Mouse (Mus musculus) midbrain, embryonic 15.5 days (tissue): ENCODE measurements around the gene Gm9999. TPM values are rescaled to one million over a fixed set of nuclear protein-coding genes. Genes with fewer than 3 reads are reported as not detected.
"Not testable (repeated sequence)": the region's sequence is repeated elsewhere in the genome, so short reads cannot be mapped to it uniquely, and the experiment has no call there.

Experiments used
- ATAC-seq: fragments of 200-750 bp; cut with Nextera tagmentation; replicated peaks from 2 replicates; pipeline ENCODE4 v1.8.0; 2017; ENCODE audit warnings: moderate TSS enrichment
- H3K27ac ChIP-seq: fragments of 300-500 bp; sonication (generic); 2 replicates; pipeline ENCODE4 v1.5.1; 2015; ENCODE audit warnings: mild to moderate bottlenecking, inconsistent platforms
- H3K27me3 ChIP-seq: fragments of 300-500 bp; sonication (generic); replicated peaks from 2 replicates; pipeline ENCODE4 v1.6.1; 2015; ENCODE audit warnings: inconsistent platforms
- H3K36me3 ChIP-seq: fragments of 300-500 bp; sonication (generic); replicated peaks from 2 replicates; pipeline ENCODE4 v1.6.1; 2015; ENCODE audit warnings: inconsistent platforms
- H3K4me1 ChIP-seq: fragments of 300-500 bp; sonication (generic); 2 replicates; pipeline ENCODE4 v1.6.1; 2015; ENCODE audit warnings: inconsistent platforms
- H3K4me2 ChIP-seq: fragments of 300-500 bp; sonication (generic); 2 replicates; pipeline ENCODE4 v1.6.1; 2015; ENCODE audit warnings: inconsistent platforms, mild to moderate bottlenecking, moderate library complexity
- H3K4me3 ChIP-seq: fragments of 300-500 bp; sonication (generic); 2 replicates; pipeline ENCODE4 v1.5.1; 2015; ENCODE audit warnings: mild to moderate bottlenecking, inconsistent platforms
- H3K9ac ChIP-seq: fragments of 300-500 bp; sonication (generic); 2 replicates; pipeline ENCODE4 v1.6.1; 2015; ENCODE audit warnings: mild to moderate bottlenecking, inconsistent platforms
- H3K9me3 ChIP-seq: fragments of 300-500 bp; sonication (generic); 2 replicates; pipeline ENCODE4 v1.6.1; 2016; ENCODE audit warnings: inconsistent platforms
- WGBS: fragments of 180-500 bp; shearing (Covaris S2); methylation state at CpG from one replicate; pipeline ENCODE4 v1.1.7; 2015; ENCODE audit warnings: mixed read lengths; 5-methylcytosine and 5-hydroxymethylcytosine counted together
- polyA plus RNA-seq: library from polyadenylated mRNA; unstranded; fragments of >200 nt; fragmentation: Nextera tagmentation; extraction: Ambion mirVana; gene quantifications from 2 replicates; pipeline ENCODE4 v1.2.1, GENCODE M21; 2015

The Gm9999 gene
- polyA plus RNA-seq, 1 experiment from 2014 or later = not detected

- H3K9ac ChIP-seq = no peak overlapping the region
- ATAC-seq = no peak
- WGBS = 81% methylated on average over 7 of the region's 7 CpGs
- H3K27ac ChIP-seq = no peak overlapping the region
- H3K27me3 ChIP-seq = no peaks in the 10 kb centered on the region
- peaks cover 7% of the 10 kb centered on the region for H3K4me1 ChIP-seq
- H3K36me3 ChIP-seq = no peaks in the 10 kb centered on the region
- no peak overlapping the region for H3K4me3 ChIP-seq
- no peak overlapping the region for H3K4me2 ChIP-seq
- no peaks in the 10 kb centered on the region for H3K9me3 ChIP-seq
These were observed 33.8 kb downstream of the Gm9999 start for GRCm38 (mm10) chr7:47017146-47017545.

GRCm38 (mm10) chr7:47019641-47020040 lies 36.3 kb downstream of the Gm9999 start:
- H3K9me3 ChIP-seq = no peaks in the 10 kb centered on the region
- H3K9ac ChIP-seq = no peak overlapping the region
- no peak for ATAC-seq
- H3K4me3 ChIP-seq = no peak overlapping the region
- H3K27ac ChIP-seq = no peak overlapping the region
- no peaks in the 10 kb centered on the region for H3K36me3 ChIP-seq
- no peak overlapping the region for H3K4me2 ChIP-seq
- H3K27me3 ChIP-seq = no peaks in the 10 kb centered on the region; the same call in 1 of the 2 replicates
- peaks cover 7% of the 10 kb centered on the region for H3K4me1 ChIP-seq
- 53% methylated on average over 5 of the region's 5 CpGs for WGBS

DNA sequence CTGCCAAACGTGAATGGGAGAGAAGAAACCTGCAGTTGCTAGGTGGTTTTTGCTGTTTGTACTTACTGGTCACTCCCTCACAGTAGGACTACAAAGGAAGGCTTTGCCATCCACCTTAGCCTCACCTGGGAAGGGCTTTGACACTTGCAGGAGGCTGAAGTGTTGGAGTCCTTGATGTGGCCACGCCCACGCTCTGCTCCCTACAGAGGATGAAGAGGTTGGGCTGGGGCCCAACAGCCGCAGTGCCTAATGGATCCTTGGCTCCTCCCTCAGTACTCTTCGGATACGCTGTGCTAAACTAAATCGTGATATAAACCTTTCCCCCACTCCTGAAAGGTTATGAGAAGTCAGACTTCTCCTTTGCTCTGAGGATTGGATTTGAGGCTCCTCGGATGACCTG lies 37.6 kb downstream of the Gm9999 start:
- Histone ChIP-seq H3K27ac (no peak overlapping the region), H3K36me3 (no peaks in the 10 kb centered on the region), H3K9ac (no peak overlapping the region), H3K4me1 (no peaks in the 10 kb centered on the region), H3K27me3 (no peaks in the 10 kb centered on the region; the same call in 1 of the 2 replicates), H3K9me3 (no peaks in the 10 kb centered on the region), H3K4me3 (no peak overlapping the region), H3K4me2 (no peak overlapping the region)
- ATAC-seq = no peak
- WGBS = 19% methylated on average over 8 of the region's 8 CpGs

DNA sequence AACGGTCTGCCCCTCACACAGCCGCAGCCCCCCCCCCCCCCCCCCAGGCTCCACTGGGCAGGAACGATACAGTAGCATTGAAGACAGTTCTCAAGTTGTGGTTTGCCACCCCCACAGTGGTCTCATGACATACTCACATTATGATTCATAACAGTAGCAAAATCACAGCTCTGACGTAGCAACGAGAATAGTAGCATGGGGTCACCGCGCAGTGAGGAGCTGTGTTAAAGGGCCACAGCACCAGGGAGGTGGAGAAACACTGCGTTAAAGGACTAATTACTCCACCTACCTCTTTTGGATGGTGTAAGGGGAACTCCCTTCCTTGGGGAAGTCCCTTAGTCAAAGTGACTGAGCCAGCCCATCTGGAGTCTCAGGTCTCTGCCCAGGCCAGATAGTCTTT lies 39.1 kb downstream of the Gm9999 start:
- Histone ChIP-seq H3K4me3 (no peak overlapping the region), H3K9me3 (no peaks in the 10 kb centered on the region), H3K4me2 (no peak overlapping the region), H3K9ac (no peak overlapping the region), H3K4me1 (no peaks in the 10 kb centered on the region), H3K36me3 (no peaks in the 10 kb centered on the region), H3K27ac (no peak overlapping the region), H3K27me3 (no peaks in the 10 kb centered on the region; the same call in 1 of the 2 replicates)
- no peak for ATAC-seq
- 79% methylated on average over 8 of the region's 8 CpGs for WGBS

- Histone ChIP-seq H3K27ac (no peak overlapping the region), H3K9me3 (no peaks in the 10 kb centered on the region), H3K36me3 (no peaks in the 10 kb centered on the region), H3K27me3 (no peaks in the 10 kb centered on the region; the same call in 1 of the 2 replicates), H3K9ac (no peak overlapping the region), H3K4me3 (no peak overlapping the region), H3K4me2 (no peak overlapping the region), H3K4me1 (no peaks in the 10 kb centered on the region)
- 11% methylated on average over 6 of the region's 6 CpGs for whole genome bisulfite sequencing
- peak; percentile 60; the same call in 1 of the 2 replicates for ATAC-seq
These were observed 40.1 kb downstream of the Gm9999 start for GRCm38 (mm10) chr7:47023530-47023929.

DNA sequence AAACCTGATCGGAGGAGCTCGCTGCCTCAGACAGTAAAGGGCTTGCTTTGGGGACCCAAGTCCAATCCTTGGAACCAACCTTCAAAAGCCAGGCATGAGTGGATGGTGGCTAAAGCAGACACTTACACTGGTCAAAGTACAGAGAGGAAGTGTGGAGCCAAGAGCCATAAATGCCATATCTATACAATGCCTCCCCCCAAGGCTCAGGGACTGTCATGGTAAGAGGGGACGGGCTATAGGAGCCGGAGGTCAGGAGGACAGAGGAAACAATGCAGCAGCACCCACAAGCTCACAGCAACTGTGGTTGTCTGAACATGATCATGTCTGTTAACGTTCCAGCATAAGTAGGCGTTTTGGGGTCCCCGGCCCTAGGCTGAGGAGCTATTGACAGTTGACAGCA lies 41.1 kb downstream of the Gm9999 start:
- H3K4me3 ChIP-seq = no peak overlapping the region
- 89% methylated on average over 7 of the region's 7 CpGs for WGBS

DNA sequence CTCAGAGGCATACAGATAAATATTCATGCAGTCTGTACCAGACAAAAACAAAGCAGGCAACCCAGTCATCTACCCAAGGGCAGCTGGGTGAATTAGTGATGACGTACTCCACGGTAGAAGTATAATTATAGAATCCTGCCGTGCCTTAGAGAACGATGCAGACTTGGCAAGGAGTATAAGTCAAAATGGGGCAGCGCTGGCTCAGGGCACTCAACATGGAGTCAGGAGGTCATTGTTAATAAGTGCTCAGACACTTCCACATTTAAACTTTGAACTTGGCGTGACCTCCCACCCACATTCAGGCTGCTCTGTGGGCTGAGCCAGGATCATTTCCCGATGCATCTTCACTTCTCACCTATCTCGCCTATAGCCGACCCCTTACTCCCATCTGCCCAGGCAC lies 42.0 kb downstream of the Gm9999 start:
- H3K27me3 ChIP-seq = no peaks in the 10 kb centered on the region; the same call in 1 of the 2 replicates
- H3K4me2 ChIP-seq = no peak overlapping the region
- ATAC-seq = no peak
- no peaks in the 10 kb centered on the region for H3K36me3 ChIP-seq
- H3K4me1 ChIP-seq = no peaks in the 10 kb centered on the region
- WGBS = 66% methylated on average over 9 of the region's 9 CpGs
- H3K4me3 ChIP-seq = no peak overlapping the region
- no peaks in the 10 kb centered on the region for H3K9me3 ChIP-seq
- no peak overlapping the region for H3K9ac ChIP-seq
- no peak overlapping the region for H3K27ac ChIP-seq

More for the DNA sequence above, 41.1 kb downstream of the Gm9999 start:
- H3K36me3 ChIP-seq = no peaks in the 10 kb centered on the region
- H3K27ac ChIP-seq = no peak overlapping the region
- H3K4me2 ChIP-seq = no peak overlapping the region
- H3K9ac ChIP-seq = no peak overlapping the region
- no peaks in the 10 kb centered on the region for H3K4me1 ChIP-seq
- no peaks in the 10 kb centered on the region for H3K9me3 ChIP-seq
- ATAC-seq = no peak
- no peaks in the 10 kb centered on the region; the same call in 1 of the 2 replicates for H3K27me3 ChIP-seq

- not testable (repeated sequence) for H3K36me3 ChIP-seq, H3K9me3 ChIP-seq, H3K27ac ChIP-seq, H3K27me3 ChIP-seq, H3K4me2 ChIP-seq, ATAC-seq, H3K4me1 ChIP-seq, H3K9ac ChIP-seq, H3K4me3 ChIP-seq
- WGBS = 90% methylated on average over 3 of the region's 3 CpGs
These were observed 43.5 kb downstream of the Gm9999 start for GRCm38 (mm10) chr7:47026899-47027298.

DNA sequence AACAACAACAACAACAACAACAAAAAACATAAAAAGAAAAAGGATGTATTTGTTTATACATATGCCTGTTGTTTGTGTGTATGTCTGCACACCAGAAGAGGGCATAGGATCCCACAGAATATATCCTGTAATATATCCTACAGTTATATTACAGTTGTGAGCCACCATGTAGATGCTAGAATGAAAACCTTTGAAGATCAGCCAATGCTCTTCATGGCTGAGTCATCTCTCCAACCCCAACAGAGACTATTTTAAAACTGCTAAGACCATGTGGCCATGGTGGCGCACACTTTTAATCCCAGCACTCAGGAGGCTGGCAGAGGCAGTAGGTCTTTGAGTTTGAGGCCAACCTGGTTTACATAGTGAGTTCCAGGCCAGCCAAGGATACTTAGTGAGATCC lies 44.1 kb downstream of the Gm9999 start:
- no peaks in the 10 kb centered on the region for H3K36me3 ChIP-seq
- H3K27ac ChIP-seq = no peak overlapping the region
- no peaks in the 10 kb centered on the region for H3K9me3 ChIP-seq
- H3K27me3 ChIP-seq = no peaks in the 10 kb centered on the region; the same call in 1 of the 2 replicates
- no peak overlapping the region for H3K4me2 ChIP-seq
- H3K4me1 ChIP-seq = no peaks in the 10 kb centered on the region
- 89% methylated on average over 1 of the region's 1 CpGs for WGBS
- no peak overlapping the region for H3K9ac ChIP-seq
- ATAC-seq = no peak
- H3K4me3 ChIP-seq = no peak overlapping the region

DNA sequence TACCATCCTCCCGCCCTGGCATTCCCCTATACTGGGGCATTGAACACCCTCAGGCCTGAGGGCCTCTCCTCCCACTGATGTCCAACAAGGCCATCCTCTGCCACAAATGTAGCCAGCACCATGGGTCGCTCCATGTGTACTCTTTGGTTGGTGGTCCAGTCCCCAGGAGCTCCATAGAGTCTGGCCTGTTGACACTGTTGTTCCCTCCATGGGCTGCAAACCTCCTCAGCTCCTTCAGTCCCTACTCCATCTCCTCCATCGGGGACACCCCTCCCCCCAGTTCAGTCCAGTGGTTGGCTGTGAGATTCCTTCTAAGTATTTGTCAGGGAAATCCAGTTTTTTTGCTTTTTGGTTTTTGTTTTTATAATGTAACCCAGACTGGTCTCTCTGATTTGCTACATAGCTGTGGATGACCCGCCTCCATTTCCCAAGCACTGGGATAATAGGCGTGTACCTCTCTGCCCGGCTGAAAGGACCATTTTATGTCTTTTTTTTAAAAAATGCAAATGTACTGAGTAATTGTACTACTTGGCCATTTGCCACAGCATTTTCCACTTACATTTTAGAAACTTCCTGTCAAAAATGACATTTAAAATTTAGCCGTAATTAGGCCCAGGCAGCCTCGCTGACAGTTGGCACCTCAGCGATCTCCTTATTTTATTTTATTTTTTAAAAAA lies 47.3 kb downstream of the Gm9999 start:
- H3K36me3 ChIP-seq = no peaks in the 10 kb centered on the region
- no peaks in the 10 kb centered on the region for H3K4me1 ChIP-seq
- H3K4me3 ChIP-seq = no peak overlapping the region
- WGBS = 77% methylated on average over 9 of the region's 9 CpGs
- no peak for ATAC-seq
- no peak overlapping the region for H3K4me2 ChIP-seq
- no peak overlapping the region for H3K9ac ChIP-seq
- H3K9me3 ChIP-seq = no peaks in the 10 kb centered on the region
- H3K27ac ChIP-seq = no peak overlapping the region
- no peaks in the 10 kb centered on the region for H3K27me3 ChIP-seq

DNA sequence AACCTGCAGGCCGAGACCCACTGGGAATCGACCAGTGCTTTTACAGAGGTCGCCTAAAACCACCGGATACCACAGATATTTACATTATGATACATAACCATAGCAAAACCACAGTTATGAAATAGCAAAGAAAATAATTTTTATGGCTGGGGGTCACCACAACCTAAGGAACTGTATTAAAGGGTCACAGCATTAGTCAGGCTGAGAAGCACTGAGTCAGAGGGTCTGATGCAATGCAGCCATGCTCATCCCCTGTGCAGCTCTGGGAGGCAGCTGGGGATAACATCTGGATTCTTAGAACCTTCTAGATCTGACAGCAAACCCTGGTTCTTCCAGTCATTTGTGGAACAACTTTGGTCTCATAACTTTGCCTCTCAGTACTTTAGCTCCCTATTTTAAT lies 48.0 kb downstream of the Gm9999 start:
- 82% methylated on average over 4 of the region's 4 CpGs for WGBS
- ATAC-seq = no peak
- Histone ChIP-seq H3K27me3 (no peaks in the 10 kb centered on the region), H3K27ac (no peak overlapping the region), H3K4me1 (no peaks in the 10 kb centered on the region), H3K9ac (no peak overlapping the region), H3K36me3 (no peaks in the 10 kb centered on the region), H3K4me2 (no peak overlapping the region), H3K4me3 (no peak overlapping the region), H3K9me3 (no peaks in the 10 kb centered on the region)

DNA sequence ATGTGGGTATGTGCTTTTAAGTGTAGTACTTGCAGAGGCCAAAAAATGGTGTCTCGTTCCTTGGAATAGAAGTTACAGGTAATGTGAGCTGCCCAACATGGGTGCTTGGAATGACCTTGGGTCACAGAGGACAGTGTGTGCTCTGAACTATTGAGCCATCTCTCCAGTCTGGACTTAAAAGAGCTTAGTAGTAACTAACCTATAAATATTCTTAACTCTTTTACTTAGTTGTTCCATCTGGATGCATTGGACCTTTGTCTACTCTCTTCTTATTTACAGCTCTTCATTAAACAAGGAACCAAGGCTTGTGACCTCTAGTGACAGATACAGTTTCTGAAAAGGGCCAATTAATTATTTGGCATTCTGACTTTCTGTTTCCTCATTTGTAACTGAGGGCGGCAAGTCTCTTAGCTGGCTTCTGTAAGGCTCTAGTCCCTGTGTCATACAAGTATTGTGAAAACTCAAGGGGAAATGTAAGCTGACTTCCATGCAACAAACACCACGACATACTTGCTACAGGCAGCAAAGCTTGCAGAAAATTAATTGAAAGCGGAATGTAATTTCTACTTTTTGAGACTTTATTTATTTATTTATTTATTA lies 51.5 kb downstream of the Gm9999 start:
- Histone ChIP-seq H3K4me3 (no peak overlapping the region), H3K4me2 (no peak overlapping the region), H3K4me1 (no peaks in the 10 kb centered on the region), H3K9ac (no peak overlapping the region), H3K27ac (no peak overlapping the region), H3K9me3 (no peaks in the 10 kb centered on the region), H3K36me3 (no peaks in the 10 kb centered on the region), H3K27me3 (no peaks in the 10 kb centered on the region)
- no peak for ATAC-seq
- WGBS = 91% methylated on average over 4 of the region's 4 CpGs

- Histone ChIP-seq H3K9me3 (no peaks in the 10 kb centered on the region), H3K27ac (no peak overlapping the region), H3K4me2 (no peak overlapping the region), H3K4me3 (no peak overlapping the region), H3K27me3 (no peaks in the 10 kb centered on the region), H3K4me1 (no peaks in the 10 kb centered on the region), H3K36me3 (no peaks in the 10 kb centered on the region), H3K9ac (no peak overlapping the region)
- 85% methylated on average over 8 of the region's 8 CpGs for WGBS
- no peak for ATAC-seq
These were observed 52.0 kb downstream of the Gm9999 start for GRCm38 (mm10) chr7:47035426-47035825.
